Mouse (Mus musculus) lung, postnatal 0 days (tissue): ENCODE data around the gene Sgip1.

Experiments
- CTCF ChIP-seq: IDR thresholded peaks from 2 replicates; pipeline ENCODE4 v1.5.1; 2016; ENCODE audit warnings: antibody characterized with exemption, mild to moderate bottlenecking
- EP300 ChIP-seq: IDR thresholded peaks from 2 replicates; pipeline ENCODE4 v1.6.1; 2016; ENCODE audit warnings: antibody characterized with exemption, mild to moderate bottlenecking, control low read depth

GRCm38 (mm10) chr4:102969599-102969998 is 228.5 kb downstream of the Sgip1 start:
- no peak for TF ChIP-seq EP300
- TF ChIP-seq CTCF: no peak
